Comparison of ENCODE assay signal across 8 mouse cellular contexts in genomic region chr8:11007581-11008378, GRCm38 (mm10). TPM values are rescaled to one million over a fixed set of nuclear protein-coding genes. Genes with fewer than 3 reads are reported as not detected.
DNase-seq lines count a peak whose midpoint lies in the region; ATAC-seq and TF ChIP-seq lines count a peak whose summit lies in the region.

No protein-coding gene starts in this region.

- H3K9ac ChIP-seq in liver, embryonic 14.5 days (replicated peaks) = peak overlapping the region; percentile 93
- H3K9ac ChIP-seq in neural tube, embryonic 15.5 days (replicated peaks) = peak overlapping the region; percentile 67

- H3K4me1 ChIP-seq in kidney, adult 2 months (ENCODE audit: control insufficient read depth, insufficient read depth, low read length) = peaks cover 20% of the 10 kb centered on the region; the same call in 1 of the 2 replicates
- peaks cover 15 to 27% of the 10 kb centered on the region in 2 experiments for H3K4me1 ChIP-seq in liver, embryonic 14.5 days (replicated peaks; ENCODE audit: control insufficient read depth in 2 of 2, insufficient read depth in 2 of 2, low read length in 1 of 2)
- H3K4me1 ChIP-seq in neural tube, embryonic 15.5 days = peaks cover 68% of the 10 kb centered on the region

- peak; percentile 5; the same call in 1 of the 2 replicates for ATAC-seq in liver, embryonic 14.5 days (ENCODE audit: insufficient read depth)
- ATAC-seq in neural tube, embryonic 15.5 days (ENCODE audit: low FRiP score) = peak; percentile 1; the same call in 1 of the 2 replicates

- H3K27ac ChIP-seq in kidney, adult 2 months (ENCODE audit: insufficient read depth, low read depth, low read length) = peak overlapping the region; percentile 79
- peak overlapping the region; percentile 86 for H3K27ac ChIP-seq in liver, embryonic 14.5 days
- peak overlapping the region; percentile 98 for H3K27ac ChIP-seq in neural tube, embryonic 15.5 days (replicated peaks)

- H3K27me3 ChIP-seq in kidney, adult 2 months (replicated peaks; ENCODE audit: control insufficient read depth, insufficient read depth, low read length) = no peaks in the 10 kb centered on the region
- H3K27me3 ChIP-seq in liver, embryonic 14.5 days (ENCODE audit: control insufficient read depth, insufficient read depth, low read length) = peaks cover 2% of the 10 kb centered on the region; the same call in 1 of the 2 replicates
- H3K27me3 ChIP-seq in neural tube, embryonic 15.5 days (replicated peaks) = no peaks in the 10 kb centered on the region

- no peak for TF ChIP-seq EP300 in liver, embryonic 14.5 days (IDR thresholded peaks at IDR 0.05; ENCODE audit: low read depth)

- peak overlapping the region; percentile 55 for H3K4me3 ChIP-seq in kidney, adult 2 months (ENCODE audit: insufficient read depth, low read depth, low read length)
- peak overlapping the region; percentile 86 to 88 for H3K4me3 ChIP-seq in liver, embryonic 14.5 days (ENCODE audit: insufficient read depth in 1 of 2, low read depth in 2 of 2, low read length in 2 of 2)
- H3K4me3 ChIP-seq in neural tube, embryonic 15.5 days (replicated peaks) = peak overlapping the region; percentile 78

- no peaks in the 10 kb centered on the region for H3K9me3 ChIP-seq in liver, embryonic 14.5 days (ENCODE audit: control insufficient read depth, low read length)
- no peaks in the 10 kb centered on the region for H3K9me3 ChIP-seq in neural tube, embryonic 15.5 days (replicated peaks)

- WGBS in kidney, adult 2 months = under 1% methylated on average over 88 of the region's 88 CpGs
- under 1% methylated on average over 88 of the region's 88 CpGs for WGBS in liver, embryonic 14.5 days (ENCODE audit: insufficient replicate concordance)
- WGBS in neural tube, embryonic 15.5 days = under 1% methylated on average over 88 of the region's 88 CpGs

- intact Hi-C loops in gastrocnemius, postnatal 36 days (cut with DNase I) = loop anchor here (2.0 to 5.0 kb wide), 5 partner anchors 45 to 570 kb away; no protein-coding TSS in a partner anchor

- H3K36me3 ChIP-seq in kidney, adult 2 months (ENCODE audit: control insufficient read depth, insufficient read depth, low read length) = no peaks in the 10 kb centered on the region; the same call in 1 of the 2 replicates
- H3K36me3 ChIP-seq in liver, embryonic 14.5 days (replicated peaks; ENCODE audit: control insufficient read depth, insufficient read depth, low read depth) = peaks cover 2% of the 10 kb centered on the region
- no peaks in the 10 kb centered on the region for H3K36me3 ChIP-seq in neural tube, embryonic 15.5 days

- peak; percentile 81 for DNase-seq in CD4-positive, CD25-positive, alpha-beta regulatory T cell, adult 2 months (ENCODE audit: low read depth, low spot score)
- DNase-seq in adipocyte (ENCODE audit: low spot score) = peak; percentile 62
- peak; percentile 80 for DNase-seq in embryo, embryonic 11 days
- DNase-seq in gastrocnemius, postnatal 36 days = peak; percentile 30 to 63
- peak; percentile 69 for DNase-seq in kidney, adult 2 months
- DNase-seq in liver, embryonic 14.5 days (ENCODE audit: low read depth in 3 of 3, low spot score in 3 of 3) = no peak
- peak; percentile 44 to 48 for DNase-seq in thymus, postnatal 10 days (ENCODE audit: low spot score in 2 of 2)

- TF ChIP-seq POLR2A in kidney, adult 2 months (IDR thresholded peaks at IDR 0.05; ENCODE audit: low read depth, low read length) = no peak

- no peak for TF ChIP-seq CTCF in kidney, adult 2 months (conservative IDR thresholded peaks at IDR 0.05; ENCODE audit: insufficient read depth, insufficient read length, low read depth, low read length)
- TF ChIP-seq CTCF in liver, embryonic 14.5 days (IDR thresholded peaks at IDR 0.05; ENCODE audit: low read depth) = no peak

- peak overlapping the region; percentile 96 for H3K4me2 ChIP-seq in liver, embryonic 14.5 days (ENCODE audit: low read depth)
- peak overlapping the region; percentile 93 for H3K4me2 ChIP-seq in neural tube, embryonic 15.5 days

RNA-seq across cellular contexts. Expression of gene Irs2, which starts 0.5 kb away (rescaled TPM):
- total RNA-seq in gastrocnemius, postnatal 36 days (2021) = 10 to 100 TPM; 17.9 to 18.9 TPM
- 10.4 and 10.5 TPM in 2 replicates for polyA plus RNA-seq in kidney, adult 2 months (2012; rRNA removed)
- polyA plus RNA-seq in liver, embryonic 14.5 days (2012; rRNA removed) = 4.7 and 5.4 TPM in 2 replicates
- polyA plus RNA-seq in liver, embryonic 14.5 days (2014; fragmentation: Nextera tagmentation; extraction: Ambion mirVana) = 2.9 and 3.4 TPM in 2 replicates
- 5.2 and 5.7 TPM in 2 replicates for polyA plus RNA-seq in neural tube, embryonic 15.5 days (2015; fragmentation: Nextera tagmentation; extraction: Ambion mirVana)

Comparison
In these comparisons a context has a peak if more than half of its experiments do, and no peak if none do; other contexts are left out.
1. DNase-seq: peak in CD4-positive, CD25-positive, alpha-beta regulatory T cell, adult 2 months (single experiment), adipocyte (single experiment), embryo, embryonic 11 days (single experiment), gastrocnemius, postnatal 36 days (2 of 2), kidney, adult 2 months (single experiment) and thymus, postnatal 10 days (2 of 2); none in liver, embryonic 14.5 days (0 of 3).
2. Peak in every context shown above with its lines, with median percentiles within 50 percentile points of each other: H3K27ac ChIP-seq and H3K4me3 ChIP-seq.